Mouse (Mus musculus): ENCODE measurements around the gene Nfix.

The Nfix gene

GRCm38 (mm10) chr8:84799999-84800831 lies at the start of gene Nfix:
Gene Nfix (minus strand): TSS chr8:84800344.
- in situ Hi-C loops (cut with MboI; ENCODE audit: low sequenced_read_pairs): no loop called here

- in situ Hi-C loops (cut with MboI; ENCODE audit: low sequenced_read_pairs): no loop called here
Observed at GRCm38 (mm10) chr8:84847684-84848435, 47.7 kb upstream of the Nfix start.

- in situ Hi-C loops (cut with MboI; ENCODE audit: low sequenced_read_pairs): no loop called here
Observed at GRCm38 (mm10) chr8:84846722-84847572, 46.8 kb upstream of the Nfix start, which contains the start of gene Calr. Gene Calr (minus strand): TSS chr8:84846934.

GRCm38 (mm10) chr8:84846094-84846721 lies 46.1 kb upstream of the Nfix start:
- in situ Hi-C loops (cut with MboI; ENCODE audit: low sequenced_read_pairs): no loop called here

- in situ Hi-C loops (cut with MboI; ENCODE audit: low sequenced_read_pairs): no loop called here
Observed at GRCm38 (mm10) chr8:84845355-84846093, 45.4 kb upstream of the Nfix start.

GRCm38 (mm10) chr8:84844397-84845070 lies 44.4 kb upstream of the Nfix start:
- in situ Hi-C loops (cut with MboI; ENCODE audit: low sequenced_read_pairs): no loop called here

- in situ Hi-C loops (cut with MboI; ENCODE audit: low sequenced_read_pairs): no loop called here
Observed at GRCm38 (mm10) chr8:84841514-84841913, 41.4 kb upstream of the Nfix start.

GRCm38 (mm10) chr8:84840248-84840999 lies 40.3 kb upstream of the Nfix start, which contains the start of gene Rad23a:
Gene Rad23a (minus strand): TSS chr8:84840665.
- in situ Hi-C loops (cut with MboI; ENCODE audit: low sequenced_read_pairs): no loop called here

GRCm38 (mm10) chr8:84839875-84840247 lies 39.7 kb upstream of the Nfix start:
- in situ Hi-C loops (cut with MboI; ENCODE audit: low sequenced_read_pairs): no loop called here

GRCm38 (mm10) chr8:84839411-84839810 lies 39.3 kb upstream of the Nfix start:
- in situ Hi-C loops (cut with MboI; ENCODE audit: low sequenced_read_pairs): no loop called here

- in situ Hi-C loops (cut with MboI; ENCODE audit: low sequenced_read_pairs): no loop called here
Observed at GRCm38 (mm10) chr8:84838513-84838912, 38.4 kb upstream of the Nfix start.

- in situ Hi-C loops (cut with MboI; ENCODE audit: low sequenced_read_pairs): no loop called here
Observed at GRCm38 (mm10) chr8:84837912-84838470, 37.8 kb upstream of the Nfix start.

- in situ Hi-C loops (cut with MboI; ENCODE audit: low sequenced_read_pairs): no loop called here
Observed at GRCm38 (mm10) chr8:84837149-84837911, 37.2 kb upstream of the Nfix start.

GRCm38 (mm10) chr8:84834866-84835855 lies 35.0 kb upstream of the Nfix start:
- in situ Hi-C loops (cut with MboI; ENCODE audit: low sequenced_read_pairs): no loop called here

- in situ Hi-C loops (cut with MboI; ENCODE audit: low sequenced_read_pairs): no loop called here
Observed at GRCm38 (mm10) chr8:84834002-84834865, 34.1 kb upstream of the Nfix start.

Data from CH12F3 (cell line).